Mouse (Mus musculus) cerebellum, adult 2 months (tissue): ENCODE measurements around the gene Rab19.

Source experiments
- CTCF ChIP-seq: fragments of 200-500 bp; IDR thresholded peaks from 2 replicates; pipeline ENCODE4 v1.5.1; 2011; ENCODE audit warnings: low read depth, mild to moderate bottlenecking, control low read depth, low read length, moderate library complexity, borderline replicate concordance; ENCODE audit not compliant: insufficient read depth
- POLR2A ChIP-seq: fragments of 200-500 bp; IDR thresholded peaks from 2 replicates; pipeline ENCODE4 v1.6.1; 2011; ENCODE audit warnings: low read length, control low read depth, borderline replicate concordance; ENCODE audit not compliant: insufficient read depth

GRCm38 (mm10) chr6:39345430-39345829, 35.5 kb upstream of the Rab19 start:
- TF ChIP-seq POLR2A (no peak), CTCF (no peak)
